Mouse (Mus musculus): ENCODE measurements at regions not wholly inside any gene's neighbourhood (a gene's known extent, or its start where the extent isn't known, plus 50 kb on each side); places are given as distances from the start of the nearest gene placed in this dataset.

GRCm38 (mm10) chr16:93225196-93225595, 378.7 kb downstream of the Setd4 start:
- no peaks in the 10 kb centered on the region for H3K36me3 ChIP-seq (ENCODE audit: insufficient read depth, low read length)
- no peaks in the 10 kb centered on the region for H3K9me3 ChIP-seq (ENCODE audit: low read length)
- H3K4me3 ChIP-seq (replicated peaks; ENCODE audit: low read length): no peak overlapping the region
- H3K4me1 ChIP-seq (replicated peaks; ENCODE audit: low read depth, low read length): no peaks in the 10 kb centered on the region
- H3K27me3 ChIP-seq (ENCODE audit: insufficient read depth, low read length): no peaks in the 10 kb centered on the region
- TF ChIP-seq NANOG (IDR thresholded peaks at IDR 0.05; ENCODE audit: borderline replicate concordance, low read length) (no peak), CTCF (conservative IDR thresholded peaks at IDR 0.05; ENCODE audit: low read length) (no peak), POU5F1 (IDR thresholded peaks at IDR 0.05; ENCODE audit: borderline replicate concordance, low read length) (no peak)

GRCm38 (mm10) chr16:93219731-93220130, 384.1 kb downstream of the Setd4 start:
- Histone ChIP-seq H3K9me3 (ENCODE audit: low read length) (peaks cover 10% of the 10 kb centered on the region; the same call in 1 of the 2 replicates), H3K36me3 (ENCODE audit: insufficient read depth, low read length) (no peaks in the 10 kb centered on the region), H3K27me3 (ENCODE audit: insufficient read depth, low read length) (no peaks in the 10 kb centered on the region), H3K4me3 (replicated peaks; ENCODE audit: low read length) (no peak overlapping the region), H3K4me1 (replicated peaks; ENCODE audit: low read depth, low read length) (no peaks in the 10 kb centered on the region)
- TF ChIP-seq CTCF (conservative IDR thresholded peaks at IDR 0.05; ENCODE audit: low read length) (no peak), POU5F1 (IDR thresholded peaks at IDR 0.05; ENCODE audit: borderline replicate concordance, low read length) (no peak), NANOG (IDR thresholded peaks at IDR 0.05; ENCODE audit: borderline replicate concordance, low read length) (no peak)

GRCm38 (mm10) chr16:93218402-93218801, 385.5 kb downstream of the Setd4 start:
- Histone ChIP-seq H3K27me3 (ENCODE audit: insufficient read depth, low read length) (no peaks in the 10 kb centered on the region), H3K4me3 (replicated peaks; ENCODE audit: low read length) (no peak overlapping the region), H3K9me3 (ENCODE audit: low read length) (peaks cover 10% of the 10 kb centered on the region; the same call in 1 of the 2 replicates), H3K36me3 (ENCODE audit: insufficient read depth, low read length) (no peaks in the 10 kb centered on the region), H3K4me1 (replicated peaks; ENCODE audit: low read depth, low read length) (no peaks in the 10 kb centered on the region)
- TF ChIP-seq POU5F1 (IDR thresholded peaks at IDR 0.05; ENCODE audit: borderline replicate concordance, low read length): no peak
- TF ChIP-seq NANOG (IDR thresholded peaks at IDR 0.05; ENCODE audit: borderline replicate concordance, low read length): no peak
- TF ChIP-seq CTCF (conservative IDR thresholded peaks at IDR 0.05; ENCODE audit: low read length): peak; percentile 16; the same call in 1 of the 2 replicates

- no peaks in the 10 kb centered on the region for H3K36me3 ChIP-seq (ENCODE audit: insufficient read depth, low read length)
- no peaks in the 10 kb centered on the region for H3K27me3 ChIP-seq (ENCODE audit: insufficient read depth, low read length)
- no peak overlapping the region for H3K4me3 ChIP-seq (replicated peaks; ENCODE audit: low read length)
- peaks cover 10% of the 10 kb centered on the region; the same call in 1 of the 2 replicates for H3K9me3 ChIP-seq (ENCODE audit: low read length)
- TF ChIP-seq NANOG (IDR thresholded peaks at IDR 0.05; ENCODE audit: borderline replicate concordance, low read length) (no peak), POU5F1 (IDR thresholded peaks at IDR 0.05; ENCODE audit: borderline replicate concordance, low read length) (no peak), CTCF (conservative IDR thresholded peaks at IDR 0.05; ENCODE audit: low read length) (no peak)
- H3K4me1 ChIP-seq (replicated peaks; ENCODE audit: low read depth, low read length): no peaks in the 10 kb centered on the region
Observed at GRCm38 (mm10) chr16:93217600-93218226, 386.1 kb downstream of the Setd4 start.

GRCm38 (mm10) chr16:93215630-93216029, 388.2 kb downstream of the Setd4 start:
- TF ChIP-seq NANOG (IDR thresholded peaks at IDR 0.05; ENCODE audit: borderline replicate concordance, low read length) (no peak), CTCF (conservative IDR thresholded peaks at IDR 0.05; ENCODE audit: low read length) (no peak), POU5F1 (IDR thresholded peaks at IDR 0.05; ENCODE audit: borderline replicate concordance, low read length) (no peak)
- Histone ChIP-seq H3K9me3 (ENCODE audit: low read length) (peaks cover 10% of the 10 kb centered on the region; the same call in 1 of the 2 replicates), H3K27me3 (ENCODE audit: insufficient read depth, low read length) (no peaks in the 10 kb centered on the region), H3K4me1 (replicated peaks; ENCODE audit: low read depth, low read length) (no peaks in the 10 kb centered on the region), H3K36me3 (ENCODE audit: insufficient read depth, low read length) (no peaks in the 10 kb centered on the region), H3K4me3 (replicated peaks; ENCODE audit: low read length) (no peak overlapping the region)

- H3K27me3 ChIP-seq (ENCODE audit: insufficient read depth, low read length): no peaks in the 10 kb centered on the region
- no peaks in the 10 kb centered on the region for H3K4me1 ChIP-seq (replicated peaks; ENCODE audit: low read depth, low read length)
- H3K4me3 ChIP-seq (replicated peaks; ENCODE audit: low read length): no peak overlapping the region
- peaks cover 3% of the 10 kb centered on the region; the same call in 1 of the 2 replicates for H3K9me3 ChIP-seq (ENCODE audit: low read length)
- H3K36me3 ChIP-seq (ENCODE audit: insufficient read depth, low read length): no peaks in the 10 kb centered on the region
- no peak for TF ChIP-seq NANOG (IDR thresholded peaks at IDR 0.05; ENCODE audit: borderline replicate concordance, low read length)
- TF ChIP-seq CTCF (conservative IDR thresholded peaks at IDR 0.05; ENCODE audit: low read length): no peak
Observed at GRCm38 (mm10) chr16:93213618-93214017, 387.7 kb upstream of the Runx1 start.

GRCm38 (mm10) chr16:93207675-93208074, 381.7 kb upstream of the Runx1 start:
- Histone ChIP-seq H3K9me3 (ENCODE audit: low read length) (peaks cover 19% of the 10 kb centered on the region), H3K4me1 (replicated peaks; ENCODE audit: low read depth, low read length) (no peaks in the 10 kb centered on the region), H3K36me3 (ENCODE audit: insufficient read depth, low read length) (no peaks in the 10 kb centered on the region), H3K4me3 (replicated peaks; ENCODE audit: low read length) (no peak overlapping the region), H3K27me3 (ENCODE audit: insufficient read depth, low read length) (no peaks in the 10 kb centered on the region)
- TF ChIP-seq CTCF (conservative IDR thresholded peaks at IDR 0.05; ENCODE audit: low read length) (no peak), NANOG (IDR thresholded peaks at IDR 0.05; ENCODE audit: borderline replicate concordance, low read length) (no peak), POU5F1 (IDR thresholded peaks at IDR 0.05; ENCODE audit: borderline replicate concordance, low read length) (no peak)

- Histone ChIP-seq H3K9me3 (ENCODE audit: low read length) (peaks cover 19% of the 10 kb centered on the region), H3K4me1 (replicated peaks; ENCODE audit: low read depth, low read length) (no peaks in the 10 kb centered on the region), H3K27me3 (ENCODE audit: insufficient read depth, low read length) (no peaks in the 10 kb centered on the region), H3K36me3 (ENCODE audit: insufficient read depth, low read length) (no peaks in the 10 kb centered on the region), H3K4me3 (replicated peaks; ENCODE audit: low read length) (no peak overlapping the region)
- no peak for TF ChIP-seq CTCF (conservative IDR thresholded peaks at IDR 0.05; ENCODE audit: low read length)
- no peak for TF ChIP-seq NANOG (IDR thresholded peaks at IDR 0.05; ENCODE audit: borderline replicate concordance, low read length)
- TF ChIP-seq POU5F1 (IDR thresholded peaks at IDR 0.05; ENCODE audit: borderline replicate concordance, low read length): no peak
Observed at GRCm38 (mm10) chr16:93207217-93207616, 381.3 kb upstream of the Runx1 start.

- no peaks in the 10 kb centered on the region for H3K36me3 ChIP-seq (ENCODE audit: insufficient read depth, low read length)
- H3K9me3 ChIP-seq (ENCODE audit: low read length): peaks cover 19% of the 10 kb centered on the region
- H3K4me3 ChIP-seq (replicated peaks; ENCODE audit: low read length): no peak overlapping the region
- H3K4me1 ChIP-seq (replicated peaks; ENCODE audit: low read depth, low read length): no peaks in the 10 kb centered on the region
- no peak for TF ChIP-seq POU5F1 (IDR thresholded peaks at IDR 0.05; ENCODE audit: borderline replicate concordance, low read length)
- TF ChIP-seq CTCF (conservative IDR thresholded peaks at IDR 0.05; ENCODE audit: low read length): no peak
- TF ChIP-seq NANOG (IDR thresholded peaks at IDR 0.05; ENCODE audit: borderline replicate concordance, low read length): no peak
- H3K27me3 ChIP-seq (ENCODE audit: insufficient read depth, low read length): no peaks in the 10 kb centered on the region
Observed at GRCm38 (mm10) chr16:93206325-93206724, 380.4 kb upstream of the Runx1 start.

Data from E14TG2a.4 (cell line).